In the genomic region with DNA sequence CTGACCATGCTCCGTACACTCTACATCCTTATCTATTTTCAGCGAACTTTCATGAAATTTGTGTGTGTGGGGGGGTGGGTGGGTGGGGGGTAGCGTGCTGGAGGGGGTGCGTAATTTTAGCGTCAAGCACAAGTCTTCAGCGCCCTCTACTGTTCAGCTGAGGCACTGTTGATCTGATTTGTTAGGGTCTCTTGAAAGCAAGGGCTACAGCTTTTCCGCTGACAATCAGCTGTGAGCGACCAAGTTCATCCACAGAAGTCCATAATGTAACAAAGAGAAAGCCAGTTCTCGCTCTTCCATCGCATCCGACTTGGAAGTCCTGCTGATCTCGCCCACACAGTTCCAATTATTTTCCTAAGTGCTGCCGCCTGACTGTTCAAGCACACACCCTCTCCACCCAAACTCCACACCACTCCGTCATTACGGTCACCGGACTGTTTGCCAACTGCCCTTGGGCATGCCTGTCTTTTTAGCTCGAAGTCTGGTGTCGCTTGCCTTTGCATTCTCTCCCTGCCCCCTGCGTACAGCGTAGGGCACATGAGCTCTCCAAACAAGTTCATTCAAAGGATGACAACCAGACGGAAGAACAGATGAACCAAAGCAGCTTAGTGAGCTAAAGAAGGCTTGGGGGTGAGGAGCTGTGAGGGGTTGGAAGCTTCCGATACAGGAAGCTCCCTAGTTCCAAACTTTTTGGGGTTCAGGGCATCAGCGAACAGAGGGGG, we compare ENCODE assay signal across 9 mouse cellular contexts. TPM values are rescaled to one million over a fixed set of nuclear protein-coding genes. Genes with fewer than 3 reads are reported as not detected.
DNase-seq lines count a peak whose midpoint lies in the region; ATAC-seq and TF ChIP-seq lines count a peak whose summit lies in the region.
"Had no signal": no experiment of that assay in that cellular context is flagged by ENCODE, and none has a peak within 500 bp of the region (broad histone marks: within the 10 kb centered on the region; RNA-seq: fewer than 3 reads in every experiment).

No protein-coding gene starts in this region.

- 38% methylated on average over 23 of the region's 23 CpGs for WGBS in forebrain, embryonic 15.5 days

- 0 out of 2 replicates have a peak, but pooled peaks have one; percentile 41 for ATAC-seq in forebrain, embryonic 15.5 days (replicated peaks)

- no peaks in the 10 kb centered on the region for H3K9me3 ChIP-seq in forebrain, embryonic 15.5 days

- H3K36me3 ChIP-seq in forebrain, embryonic 15.5 days, result no peaks in the 10 kb centered on the region

- no peaks in the 10 kb centered on the region for H3K27me3 ChIP-seq in forebrain, embryonic 15.5 days

- no peak overlapping the region for H3K27ac ChIP-seq in left cerebral cortex, adult 2 months
- H3K27ac ChIP-seq in forebrain, embryonic 15.5 days (replicated peaks), result no peak overlapping the region

- peak; percentile 80 for TF ChIP-seq CTCF in left cerebral cortex, adult 2 months (IDR thresholded peaks at IDR 0.05)

- peaks cover 8% of the 10 kb centered on the region; the same call in 1 of the 2 replicates for H3K4me1 ChIP-seq in forebrain, embryonic 15.5 days

- intact Hi-C loops in left cerebral cortex, adult 2 months (cut with DNase I), result loop anchor here (1.0 to 5.0 kb wide), 2 partner anchors 45 to 58 kb away; no protein-coding TSS in a partner anchor

- no peak overlapping the region for H3K4me2 ChIP-seq in forebrain, embryonic 15.5 days (replicated peaks)

- DNase-seq in left cerebral cortex, adult 2 months (ENCODE audit: extremely low spot score in 1 of 2, low spot score in 2 of 2), result peak in 1 of 2 experiments; percentile 66
- no peak for DNase-seq in left cerebral cortex, adult 11 months (ENCODE audit: low spot score)
- peak; percentile 37 to 57 for DNase-seq in adrenal gland, postnatal 36 days
- DNase-seq in kidney, postnatal 14 days, result peak; percentile 44
- peak; percentile 45 for DNase-seq in lung, postnatal 14 days
- DNase-seq in thymus, postnatal 25 days, result peak; percentile 24
- DNase-seq in yolk sac, embryonic 10.5 days (ENCODE audit: low spot score), result no peak

- H3K4me3 ChIP-seq in left cerebral cortex, adult 2 months, result peak overlapping the region; percentile 17; the same call in 1 of the 2 replicates
- no peak overlapping the region for H3K4me3 ChIP-seq in forebrain, embryonic 15.5 days
- H3K4me3 ChIP-seq: erythroblast, embryonic 14.5 days had no signal

- H3K9ac ChIP-seq in forebrain, embryonic 15.5 days (replicated peaks), result no peak overlapping the region

RNA-seq across cellular contexts. Expression of gene Ptpn3, which starts 19.1 kb away (rescaled TPM):
- 10 to 100 TPM; 68.4 to 77.7 TPM for total RNA-seq in left cerebral cortex, adult 2 months (2021)
- total RNA-seq in adrenal gland, postnatal 36 days (2021), result 10 to 100 TPM; 22.8 to 35.6 TPM
- polyA plus RNA-seq in forebrain, embryonic 15.5 days (2015; fragmentation: Nextera tagmentation; extraction: Ambion mirVana), result 1.3 and 1.5 TPM in 2 replicates
- polyA plus RNA-seq: erythroblast, embryonic 14.5 days had no signal

Comparison
In these comparisons a context has a peak if more than half of its experiments do, and no peak if none do; other contexts are left out.
1. DNase-seq: peak in adrenal gland, postnatal 36 days (2 of 2), kidney, postnatal 14 days (single experiment), lung, postnatal 14 days (single experiment) and thymus, postnatal 25 days (single experiment); none in left cerebral cortex, adult 11 months (single experiment) and yolk sac, embryonic 10.5 days (single experiment).